9 mouse cellular contexts compared by ENCODE assay signal in the genomic region with DNA sequence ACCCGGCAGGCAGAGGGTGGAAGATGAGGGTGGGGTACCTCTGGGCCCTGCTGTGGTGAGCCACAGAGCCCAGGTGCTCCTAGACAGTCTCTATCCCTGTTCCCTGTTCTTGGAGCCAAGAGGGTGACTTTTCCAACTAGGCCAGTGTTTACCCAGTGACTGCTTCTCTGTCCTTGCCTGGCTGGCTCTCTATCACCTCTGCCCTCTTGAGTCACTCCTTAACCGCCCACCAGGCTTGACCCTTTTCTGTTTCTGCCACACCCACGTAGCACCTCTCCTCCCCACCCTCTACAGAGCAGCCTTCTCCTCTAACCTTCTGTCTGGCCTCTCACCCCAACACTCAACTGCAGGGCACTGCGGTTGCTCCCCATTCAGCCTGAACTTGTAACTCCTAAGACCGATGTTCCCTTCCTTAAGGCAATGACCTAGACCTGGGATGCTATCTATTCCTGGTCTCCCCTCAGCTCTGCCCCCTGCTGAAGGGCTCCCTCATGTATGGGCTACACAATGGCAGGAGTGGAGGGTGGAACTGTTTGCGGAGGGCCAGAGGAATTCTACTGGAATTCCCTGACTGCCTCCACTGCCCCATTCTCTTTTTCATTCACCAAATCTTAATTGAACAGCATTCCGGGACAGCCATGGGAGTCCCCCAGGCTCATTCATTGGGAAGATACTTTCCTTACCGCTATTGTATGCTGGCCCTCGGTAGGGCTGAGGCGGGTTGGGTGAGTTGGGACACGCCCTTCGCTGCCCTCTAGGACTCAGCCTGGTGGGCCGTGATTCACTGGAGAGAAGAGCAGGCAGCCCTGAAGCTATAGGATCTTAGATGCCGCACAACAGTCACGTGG. TPM values are rescaled to one million over a fixed set of nuclear protein-coding genes. Genes with fewer than 3 reads are reported as not detected.
DNase-seq lines count a peak whose midpoint lies in the region; ATAC-seq and TF ChIP-seq lines count a peak whose summit lies in the region.
"Had no signal": no experiment of that assay in that cellular context is flagged by ENCODE, and none has a peak within 500 bp of the region (broad histone marks: within the 10 kb centered on the region; RNA-seq: fewer than 3 reads in every experiment).

No protein-coding gene starts in this region.

- peak overlapping the region; percentile 95 for H3K4me3 ChIP-seq in E14TG2a.4 (replicated peaks; ENCODE audit: low read length)
- H3K4me3 ChIP-seq in heart, embryonic 15.5 days: peak overlapping the region; percentile 79
- peak overlapping the region; percentile 53; a peak in 2 of 4 replicates for H3K4me3 ChIP-seq in liver, embryonic 14.5 days (ENCODE audit: insufficient read depth in 1 of 2, low read depth in 2 of 2, low read length in 2 of 2)
- no peak overlapping the region for H3K4me3 ChIP-seq in cerebellum, adult 2 months (replicated peaks; ENCODE audit: insufficient read depth, low read depth, low read length)

- peak overlapping the region; percentile 89 for H3K4me2 ChIP-seq in heart, embryonic 15.5 days
- peak overlapping the region; percentile 78 for H3K4me2 ChIP-seq in liver, embryonic 14.5 days (ENCODE audit: low read depth)

- no peak for TF ChIP-seq POLR2A in cerebellum, adult 2 months (IDR thresholded peaks at IDR 0.05; ENCODE audit: borderline replicate concordance, insufficient read depth, low read length)

- H3K4me1 ChIP-seq in E14TG2a.4 (replicated peaks; ENCODE audit: low read depth, low read length): peaks cover 84% of the 10 kb centered on the region
- peaks cover 81% of the 10 kb centered on the region for H3K4me1 ChIP-seq in heart, embryonic 15.5 days (replicated peaks)
- peaks cover 0 to 6% of the 10 kb centered on the region in 2 experiments for H3K4me1 ChIP-seq in liver, embryonic 14.5 days (replicated peaks; ENCODE audit: control insufficient read depth in 2 of 2, insufficient read depth in 2 of 2, low read length in 1 of 2)
- no peaks in the 10 kb centered on the region for H3K4me1 ChIP-seq in cerebellum, adult 2 months (ENCODE audit: control insufficient read depth, insufficient read depth, low read length)

- peak overlapping the region; percentile 90 for H3K9ac ChIP-seq in heart, embryonic 15.5 days
- H3K9ac ChIP-seq in liver, embryonic 14.5 days (replicated peaks): no peak overlapping the region

- 0 out of 2 replicates have a peak, but pooled peaks have one; percentile 3 for TF ChIP-seq CTCF in E14TG2a.4 (conservative IDR thresholded peaks at IDR 0.05; ENCODE audit: low read length)
- no peak; the same call in 1 of the 2 replicates for TF ChIP-seq CTCF in liver, embryonic 14.5 days (IDR thresholded peaks at IDR 0.05; ENCODE audit: low read depth)
- no peak for TF ChIP-seq CTCF in cerebellum, adult 2 months (IDR thresholded peaks at IDR 0.05; ENCODE audit: borderline replicate concordance, insufficient read depth, low read depth, low read length)

- H3K27ac ChIP-seq in heart, embryonic 15.5 days: peak overlapping the region; percentile 91
- H3K27ac ChIP-seq in liver, embryonic 14.5 days: no peak overlapping the region
- no peak overlapping the region for H3K27ac ChIP-seq in cerebellum, adult 2 months (ENCODE audit: insufficient read depth, low read length)

- 28% methylated on average over 15 of the region's 15 CpGs for WGBS in heart, embryonic 15.5 days
- 46% methylated on average over 15 of the region's 15 CpGs for WGBS in liver, embryonic 14.5 days (ENCODE audit: insufficient replicate concordance)
- 79% methylated on average over 15 of the region's 15 CpGs for WGBS in cerebellum, adult 2 months

- no peak for TF ChIP-seq EP300 in liver, embryonic 14.5 days (IDR thresholded peaks at IDR 0.05; ENCODE audit: low read depth)

- ATAC-seq in heart, embryonic 15.5 days (replicated peaks; ENCODE audit: insufficient number of reproducible peaks, insufficient read depth, low FRiP score, low read depth): no peak
- ATAC-seq in liver, embryonic 14.5 days (ENCODE audit: insufficient read depth): no peak

- DNase-seq in adrenal gland, postnatal 14 days: peak; percentile 35
- DNase-seq in adrenal gland, postnatal 10 days: no peak
- no peak for DNase-seq in liver, embryonic 14.5 days (ENCODE audit: low read depth in 3 of 3, low spot score in 3 of 3)
- no peak for DNase-seq in urinary bladder, postnatal 25 days (ENCODE audit: low spot score)
- no peak for DNase-seq in cerebellum, adult 2 months
- no peak for DNase-seq in left cerebral cortex, adult 8-10 months (ENCODE audit: low spot score in 2 of 2)

- H3K27me3 ChIP-seq in E14TG2a.4 (ENCODE audit: insufficient read depth, low read length): peaks cover 3% of the 10 kb centered on the region
- no peaks in the 10 kb centered on the region for H3K27me3 ChIP-seq in heart, embryonic 15.5 days
- H3K27me3 ChIP-seq in liver, embryonic 14.5 days (ENCODE audit: control insufficient read depth, insufficient read depth, low read length): no peaks in the 10 kb centered on the region
- H3K27me3 ChIP-seq in cerebellum, adult 2 months (ENCODE audit: control insufficient read depth, insufficient read depth, low read length): no peaks in the 10 kb centered on the region

- peaks cover 25% of the 10 kb centered on the region for H3K36me3 ChIP-seq in E14TG2a.4 (ENCODE audit: insufficient read depth, low read length)
- H3K36me3 ChIP-seq in heart, embryonic 15.5 days: no peaks in the 10 kb centered on the region
- no peaks in the 10 kb centered on the region for H3K36me3 ChIP-seq in liver, embryonic 14.5 days (replicated peaks; ENCODE audit: control insufficient read depth, insufficient read depth, low read depth)

- H3K9me3 ChIP-seq in E14TG2a.4 (ENCODE audit: low read length): no peaks in the 10 kb centered on the region
- no peaks in the 10 kb centered on the region for H3K9me3 ChIP-seq in heart, embryonic 15.5 days (replicated peaks)
- no peaks in the 10 kb centered on the region for H3K9me3 ChIP-seq in liver, embryonic 14.5 days (ENCODE audit: control insufficient read depth, low read length)

RNA-seq across cellular contexts. Expression of gene Hspg2, which starts 1.5 kb away (rescaled TPM):
- total RNA-seq in adrenal gland, postnatal 14 days (2021): 230 and 242 TPM in 2 replicates
- total RNA-seq in adrenal gland, postnatal 10 days (2021): 100 to 1,000 TPM; 191 to 264 TPM
- 41.3 and 56.3 TPM in 2 replicates for polyA plus RNA-seq in heart, embryonic 15.5 days (2015; fragmentation: Nextera tagmentation; extraction: Ambion mirVana)
- 2.4 and 3.3 TPM in 2 replicates for polyA plus RNA-seq in liver, embryonic 14.5 days (2012; rRNA removed)
- 4.3 and 5.0 TPM in 2 replicates for polyA plus RNA-seq in liver, embryonic 14.5 days (2014; fragmentation: Nextera tagmentation; extraction: Ambion mirVana)
- polyA plus RNA-seq in cerebellum, adult 2 months (2012; rRNA removed): 2.8 and 3.1 TPM in 2 replicates
- total RNA-seq in left cerebral cortex, adult 8-10 months (2022): 1 to 10 TPM; 4.1 to 6.4 (median 6.0) TPM

RNA-seq across cellular contexts. Expression of gene 1700013G24Rik, which starts 17.0 kb away (rescaled TPM):
- not detected in 2 replicates for total RNA-seq in adrenal gland, postnatal 14 days (2021)
- not detected for total RNA-seq in adrenal gland, postnatal 10 days (2021)
- polyA plus RNA-seq in heart, embryonic 15.5 days (2015; fragmentation: Nextera tagmentation; extraction: Ambion mirVana): not detected in 2 replicates
- not detected in 2 replicates for polyA plus RNA-seq in liver, embryonic 14.5 days (2012; rRNA removed)
- not detected in 2 replicates for polyA plus RNA-seq in liver, embryonic 14.5 days (2014; fragmentation: Nextera tagmentation; extraction: Ambion mirVana)
- not detected in 2 replicates for polyA plus RNA-seq in cerebellum, adult 2 months (2012; rRNA removed)
- not detected for total RNA-seq in left cerebral cortex, adult 8-10 months (2022)
- total RNA-seq: common myeloid progenitor, adult 5-6 weeks had no signal

RNA-seq across cellular contexts. Expression of gene Cela3b, which starts 39.7 kb away (rescaled TPM):
- not detected in 2 replicates for total RNA-seq in adrenal gland, postnatal 14 days (2021)
- total RNA-seq in adrenal gland, postnatal 10 days (2021): not detected
- not detected in 2 replicates for polyA plus RNA-seq in heart, embryonic 15.5 days (2015; fragmentation: Nextera tagmentation; extraction: Ambion mirVana)
- polyA plus RNA-seq in liver, embryonic 14.5 days (2012; rRNA removed): 0.06 TPM in 2 replicates
- not detected in 2 replicates for polyA plus RNA-seq in liver, embryonic 14.5 days (2014; fragmentation: Nextera tagmentation; extraction: Ambion mirVana)
- polyA plus RNA-seq in cerebellum, adult 2 months (2012; rRNA removed): not detected in 2 replicates
- total RNA-seq in left cerebral cortex, adult 8-10 months (2022): not detected
- total RNA-seq: common myeloid progenitor, adult 5-6 weeks had no signal

Comparison
In these comparisons a context has a peak if more than half of its experiments do, and no peak if none do; other contexts are left out.
1. RNA of gene Hspg2, which starts 1.5 kb away (total RNA-seq): 191 to 264 TPM in adrenal gland, postnatal 10 days and 230 to 242 TPM in adrenal gland, postnatal 14 days; 4.1 to 6.4 TPM in left cerebral cortex, adult 8-10 months; every median in the first group is over 10 times any median in the second.